Mouse (Mus musculus): ENCODE results near the gene Folr1.

GRCm38 (mm10) chr7:101902846-101903245, 32.3 kb upstream of the Folr1 start:
- peak; percentile 44 for TF ChIP-seq CTCF (conservative IDR thresholded peaks at IDR 0.05; ENCODE audit: low read length)
- TF ChIP-seq NANOG (IDR thresholded peaks at IDR 0.05; ENCODE audit: borderline replicate concordance, low read length) = no peak

Data from E14TG2a.4 (cell line).